Mouse (Mus musculus) CH12.LX (cell line): ENCODE data around the gene Aqp5. TPM values are rescaled to one million over a fixed set of nuclear protein-coding genes. Genes with fewer than 3 reads are reported as not detected.

Source experiments
- DNase-seq: peaks from one replicate; pipeline ENCODE4 v3.0.0-alpha.2; 2013; ENCODE audit errors: extremely low read depth
- H3K27ac ChIP-seq: 2 replicates; pipeline ENCODE4 v1.5.1; 2012; ENCODE audit warnings: low read depth, mild to moderate bottlenecking, control low read depth, moderate library complexity; ENCODE audit not compliant: insufficient read depth
- H3K27me3 ChIP-seq: replicated peaks from 2 replicates; pipeline ENCODE3; 2012; ENCODE audit warnings: inconsistent platforms
- H3K36me3 ChIP-seq, 2 experiments: replicated peaks in 1 of 2; 2 replicates each; pipeline versions ENCODE3 to v1.6.1; 2012; ENCODE audit warnings: inconsistent platforms in 1 of 2, low read length in 1 of 2, mild to moderate bottlenecking in 1 of 2, mixed read lengths in 1 of 2, moderate library complexity in 1 of 2; ENCODE audit not compliant: control insufficient read depth in 1 of 2, insufficient read depth in 1 of 2
- H3K4me1 ChIP-seq, 2 experiments: 2 replicates each; pipeline ENCODE4 v1.6.1; 2012; ENCODE audit warnings: inconsistent platforms in 1 of 2, moderate library complexity in 1 of 2; ENCODE audit not compliant: insufficient read depth in 2 of 2, control insufficient read depth in 1 of 2
- H3K4me2 ChIP-seq: 2 replicates; pipeline ENCODE4 v1.6.1; 2012; ENCODE audit warnings: low read depth, mild to moderate bottlenecking, control low read depth; ENCODE audit not compliant: poor library complexity, insufficient read depth, severe bottlenecking
- H3K4me3 ChIP-seq, 3 experiments: fragments of 150-350 bp in 1 of 3; sonication (generic) in 1 of 3; replicated peaks in 1 of 3; 2 replicates each; pipeline versions ENCODE3 to v1.5.1; 2011 to 2012; ENCODE audit warnings: low read depth in 2 of 3, low read length in 2 of 3, mild to moderate bottlenecking in 2 of 3, moderate library complexity in 2 of 3, control low read depth in 1 of 3, improper control_type of control experiment in 1 of 3, inconsistent platforms in 1 of 3, mixed read lengths in 1 of 3; ENCODE audit not compliant: poor library complexity in 1 of 3
- H3K79me2 ChIP-seq: replicated peaks from 2 replicates; pipeline ENCODE4 v1.6.1; 2012; ENCODE audit warnings: mild to moderate bottlenecking, moderate library complexity; ENCODE audit not compliant: control insufficient read depth, poor library complexity, insufficient read depth, severe bottlenecking; ENCODE audit errors: extremely low read depth
- H3K9ac ChIP-seq: 2 replicates; pipeline ENCODE4 v1.6.1; 2012; ENCODE audit warnings: low read depth, mild to moderate bottlenecking, control low read depth, moderate library complexity; ENCODE audit not compliant: insufficient read depth
- H3K9me3 ChIP-seq: replicated peaks from 2 replicates; pipeline ENCODE3; 2012; ENCODE audit warnings: low read length, inconsistent platforms, mixed read lengths
- CHD1 ChIP-seq: IDR thresholded peaks from 2 replicates; pipeline ENCODE4 v1.6.1; 2012; ENCODE audit warnings: low read depth, low read length, improper control_type of control experiment, inconsistent platforms
- GABPA ChIP-seq: IDR thresholded peaks from 2 replicates; pipeline ENCODE4 v1.6.1; 2012; ENCODE audit warnings: low read depth, low read length, improper control_type of control experiment, inconsistent platforms; ENCODE audit not compliant: insufficient replicate concordance
- IRF4 ChIP-seq: IDR thresholded peaks from 2 replicates; pipeline ENCODE4 v1.6.1; 2014; ENCODE audit warnings: low read depth, mild to moderate bottlenecking, inconsistent platforms, low read length, improper control_type of control experiment
- JUN ChIP-seq: IDR thresholded peaks from 2 replicates; pipeline ENCODE4 v1.6.1; 2011; ENCODE audit warnings: low read depth, mild to moderate bottlenecking, low read length, improper control_type of control experiment, moderate library complexity; ENCODE audit not compliant: insufficient read depth
- JUND ChIP-seq: conservative IDR thresholded peaks from 2 replicates; pipeline ENCODE4 v1.6.1; 2011; ENCODE audit warnings: low read depth, low read length, improper control_type of control experiment
- MAFK ChIP-seq: IDR thresholded peaks from 2 replicates; pipeline ENCODE4 v1.6.1; 2011; ENCODE audit warnings: low read length, improper control_type of control experiment; ENCODE audit not compliant: insufficient replicate concordance
- MAZ ChIP-seq: IDR thresholded peaks from 2 replicates; pipeline ENCODE4 v1.6.1; 2012; ENCODE audit warnings: low read depth, mild to moderate bottlenecking, inconsistent platforms, low read length, improper control_type of control experiment, moderate library complexity
- NELFE ChIP-seq: IDR thresholded peaks from 2 replicates; pipeline ENCODE4 v1.6.1; 2011; ENCODE audit warnings: low read depth, low read length, improper control_type of control experiment
- PAX5 ChIP-seq: IDR thresholded peaks from 2 replicates; pipeline ENCODE4 v1.6.1; 2012; ENCODE audit warnings: low read length, inconsistent platforms, mixed read lengths
- TCF12 ChIP-seq: IDR thresholded peaks from 2 replicates; pipeline ENCODE4 v1.6.1; 2014; ENCODE audit warnings: low read depth, mild to moderate bottlenecking, inconsistent platforms, low read length, improper control_type of control experiment
- USF1 ChIP-seq: IDR thresholded peaks from 2 replicates; pipeline ENCODE4 v1.6.1; 2014; ENCODE audit warnings: low read depth, mild to moderate bottlenecking, inconsistent platforms, low read length, improper control_type of control experiment
- USF2 ChIP-seq: conservative IDR thresholded peaks from 2 replicates; pipeline ENCODE4 v1.6.1; 2011; ENCODE audit warnings: low read depth, low read length, improper control_type of control experiment
- ZKSCAN1 ChIP-seq: IDR thresholded peaks from 2 replicates; pipeline ENCODE4 v1.6.1; 2012; ENCODE audit warnings: low read depth, inconsistent platforms, low read length, improper control_type of control experiment, borderline replicate concordance
- ZMIZ1 ChIP-seq: IDR thresholded peaks from 2 replicates; pipeline ENCODE4 v1.6.1; 2012; ENCODE audit warnings: low read depth, mild to moderate bottlenecking, inconsistent platforms, low read length, improper control_type of control experiment
- dilution Hi-C: fragments of 300-500 bp; cut with MboI; formaldehyde crosslinking; loops from 2 replicates; pipeline ENCODE4 v1.14.3; 2020; ENCODE audit warnings: low sequenced_read_pairs; ENCODE audit not compliant: extremely low pct_unique_long_range_greater_than_20kb, extremely low pct_ligation_motif_present
- in situ Hi-C: fragments of 300-500 bp; cut with MboI; formaldehyde crosslinking; loops from 3 replicates; pipeline ENCODE4 v1.14.3; 2019; ENCODE audit warnings: low sequenced_read_pairs, low pct_ligation_motif_present, low pct_unique_long_range_greater_than_20kb, mixed read lengths
- polyA plus RNA-seq: library from polyadenylated mRNA; unstranded; fragments of >175 nt; gene quantifications from 2 replicates; pipeline ENCODE4 v1.2.1, GENCODE M21; 2012; ENCODE audit warnings: low read depth; ENCODE audit not compliant: insufficient read length
- total RNA-seq, 2 experiments: library from RNA; depleted of rRNA; stranded (reverse); fragments of 300-350 nt in 1 of 2; fragments of >200 nt in 1 of 2; gene quantifications; 2 replicates each; pipeline ENCODE4 v1.2.3; 2012 to 2014

The Aqp5 gene
- total and polyA plus RNA-seq, 3 experiments: not detected

DNA sequence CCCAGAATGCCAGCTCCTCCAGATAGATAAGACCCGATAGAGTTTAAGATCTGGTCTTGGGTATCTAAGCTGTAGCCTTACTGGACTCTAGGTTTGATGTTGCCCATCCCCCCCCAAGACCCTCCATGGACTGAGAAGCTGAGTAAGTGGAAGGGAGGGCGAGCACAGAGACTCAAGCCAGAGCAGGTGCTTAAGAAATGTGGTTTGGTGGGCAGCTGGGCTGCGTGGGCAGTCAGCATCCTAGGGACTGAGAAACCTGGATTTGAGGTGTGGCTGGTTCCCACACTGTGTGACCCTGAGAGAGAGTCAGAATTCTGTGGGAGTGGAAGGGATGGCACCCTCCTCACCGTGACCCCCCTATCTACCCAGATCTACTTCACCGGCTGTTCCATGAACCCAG lies 2.3 kb downstream of the Aqp5 start:
- Histone ChIP-seq H3K79me2 (no peaks in the 10 kb centered on the region), H3K27ac (no peak overlapping the region), H3K9me3 (peaks cover 4% of the 10 kb centered on the region), H3K27me3 (peaks cover 84% of the 10 kb centered on the region), H3K36me3 (no peaks in the 10 kb centered on the region), H3K4me2 (no peak overlapping the region), H3K4me1 (peaks cover 0 to 7% of the 10 kb centered on the region in 2 experiments; a peak in 2 of 4 replicates), H3K9ac (no peak overlapping the region), H3K4me3 (no peak overlapping the region)
- dilution Hi-C loops: no loop called here
- in situ Hi-C loops: no loop called here
- DNase-seq: no peak
- TF ChIP-seq PAX5 (no peak), MAZ (no peak), GABPA (no peak), USF1 (no peak)

- Histone ChIP-seq H3K79me2 (no peaks in the 10 kb centered on the region), H3K9ac (no peak overlapping the region), H3K4me1 (peaks cover 0 to 7% of the 10 kb centered on the region in 2 experiments; a peak in 2 of 4 replicates), H3K9me3 (peaks cover 4% of the 10 kb centered on the region)
- dilution Hi-C loops: no loop called here
- no peak for TF ChIP-seq TCF12
- no peak for TF ChIP-seq PAX5
- TF ChIP-seq JUND: no peak
- TF ChIP-seq JUN: no peak
- no peak for TF ChIP-seq GABPA
- no peak for TF ChIP-seq MAFK
- no peak for TF ChIP-seq ZMIZ1
- TF ChIP-seq ZKSCAN1: no peak
- no peak for TF ChIP-seq NELFE
- TF ChIP-seq IRF4: no peak
- TF ChIP-seq USF2: no peak
- no peak for TF ChIP-seq CHD1
- TF ChIP-seq, all 38 proteins: peak for 0
- in situ Hi-C loops: loop anchor here (5.0 kb wide), 2 partner anchors 72 to 98 kb away; no protein-coding TSS in a partner anchor
- Histone ChIP-seq H3K27ac (no peak overlapping the region), H3K4me2 (no peak overlapping the region), H3K36me3 (no peaks in the 10 kb centered on the region), H3K27me3 (peaks cover 80% of the 10 kb centered on the region), H3K4me3 (no peak overlapping the region)
- DNase-seq: no peak
Measured at GRCm38 (mm10) chr15:99594951-99595350, 4.4 kb downstream of the Aqp5 start.
